In genomic region chr9:39905106-39905505, GRCm38 (mm10) we compare ENCODE assay signal across 24 mouse cellular contexts. TPM values are rescaled to one million over a fixed set of nuclear protein-coding genes. Genes with fewer than 3 reads are reported as not detected.
DNase-seq lines count a peak whose midpoint lies in the region; ATAC-seq and TF ChIP-seq lines count a peak whose summit lies in the region.
"Had no signal": no experiment of that assay in that cellular context is flagged by ENCODE, and none has a peak within 500 bp of the region (broad histone marks: within the 10 kb centered on the region; RNA-seq: fewer than 3 reads in every experiment).

No protein-coding gene starts in this region.

- no peak for TF ChIP-seq EP300 in liver, postnatal 0 days (IDR thresholded peaks at IDR 0.05; ENCODE audit: low read depth)

- no peak overlapping the region for H3K4me3 ChIP-seq in embryonic facial prominence, embryonic 14.5 days (ENCODE audit: low read depth, low read length)
- H3K4me3 ChIP-seq in embryonic facial prominence, embryonic 10.5 days, result no peak overlapping the region
- H3K4me3 ChIP-seq in liver, postnatal 0 days (ENCODE audit: low read depth, low read length), result no peak overlapping the region
- H3K4me3 ChIP-seq in stomach, embryonic 15.5 days (replicated peaks), result no peak overlapping the region
- H3K4me3 ChIP-seq: erythroblast, embryonic 14.5 days; hindbrain, embryonic 13.5 days; layer of hippocampus, adult 2 months; midbrain, embryonic 12.5 days had no signal

- H3K9ac ChIP-seq in embryonic facial prominence, embryonic 14.5 days (ENCODE audit: low read depth, low read length), result no peak overlapping the region
- no peak overlapping the region for H3K9ac ChIP-seq in liver, postnatal 0 days (replicated peaks)
- no peak overlapping the region for H3K9ac ChIP-seq in stomach, embryonic 15.5 days
- H3K9ac ChIP-seq: hindbrain, embryonic 13.5 days; liver, embryonic 14.5 days; midbrain, embryonic 12.5 days had no signal

- H3K27ac ChIP-seq in embryonic facial prominence, embryonic 14.5 days (replicated peaks; ENCODE audit: low read depth, low read length), result no peak overlapping the region
- no peak overlapping the region for H3K27ac ChIP-seq in embryonic facial prominence, embryonic 10.5 days (replicated peaks)
- H3K27ac ChIP-seq in liver, postnatal 0 days (ENCODE audit: low read depth), result no peak overlapping the region
- H3K27ac ChIP-seq in stomach, embryonic 15.5 days, result no peak overlapping the region
- H3K27ac ChIP-seq: hindbrain, embryonic 13.5 days; kidney, postnatal 0 days; layer of hippocampus, adult 2 months; liver, embryonic 14.5 days; midbrain, embryonic 12.5 days had no signal

- H3K36me3 ChIP-seq in embryonic facial prominence, embryonic 14.5 days (ENCODE audit: control insufficient read depth, insufficient read depth, low read length), result no peaks in the 10 kb centered on the region
- H3K36me3 ChIP-seq in embryonic facial prominence, embryonic 10.5 days (replicated peaks), result no peaks in the 10 kb centered on the region
- H3K36me3 ChIP-seq in liver, postnatal 0 days (replicated peaks; ENCODE audit: insufficient read depth, low read length), result no peaks in the 10 kb centered on the region
- no peaks in the 10 kb centered on the region for H3K36me3 ChIP-seq in stomach, embryonic 15.5 days
- H3K36me3 ChIP-seq: hindbrain, embryonic 13.5 days; midbrain, embryonic 12.5 days had no signal

- no peaks in the 10 kb centered on the region for H3K27me3 ChIP-seq in embryonic facial prominence, embryonic 14.5 days (replicated peaks; ENCODE audit: control insufficient read depth, insufficient read depth, low read length)
- H3K27me3 ChIP-seq in embryonic facial prominence, embryonic 10.5 days (replicated peaks; ENCODE audit: low read depth, poor library complexity, severe bottlenecking), result no peaks in the 10 kb centered on the region
- no peaks in the 10 kb centered on the region for H3K27me3 ChIP-seq in liver, postnatal 0 days (ENCODE audit: insufficient read depth, low read length)
- H3K27me3 ChIP-seq in stomach, embryonic 15.5 days (replicated peaks), result no peaks in the 10 kb centered on the region
- H3K27me3 ChIP-seq: hindbrain, embryonic 13.5 days; midbrain, embryonic 12.5 days had no signal

- peak; percentile 15 for DNase-seq in embryonic facial prominence, embryonic 14.5 days (ENCODE audit: low spot score)
- no peak for DNase-seq in embryonic facial prominence, embryonic 10.5 days (ENCODE audit: low spot score)
- peak; percentile 0 for DNase-seq in c-Kit-positive CD71-positive TER-119-positive erythroid progenitor cells, embryonic 14.5 days (ENCODE audit: low spot score)
- DNase-seq in liver, postnatal 0 days, result peak; percentile 20
- no peak for DNase-seq in cerebellum, postnatal 36 days
- DNase-seq in right cerebral cortex, postnatal 14 days, result no peak
- no peak for DNase-seq in spleen, postnatal 4 days (ENCODE audit: low spot score in 2 of 2)
- DNase-seq: adrenal gland, postnatal 25 days; heart, adult 18-20 months; left cerebral cortex, postnatal 4 days; lung, postnatal 10 days; spleen, adult 18-20 months; thymus, postnatal 25 days had no signal

- WGBS in embryonic facial prominence, embryonic 14.5 days, result 63% methylated on average over 6 of the region's 6 CpGs
- 85% methylated on average over 6 of the region's 6 CpGs for whole genome bisulfite sequencing in embryonic facial prominence, embryonic 10.5 days
- 34% methylated on average over 6 of the region's 6 CpGs for WGBS in liver, postnatal 0 days (ENCODE audit: insufficient replicate concordance)
- 70% methylated on average over 6 of the region's 6 CpGs for WGBS in stomach, embryonic 15.5 days

- no peaks in the 10 kb centered on the region for H3K9me3 ChIP-seq in embryonic facial prominence, embryonic 14.5 days (ENCODE audit: control insufficient read depth, low read length)
- no peaks in the 10 kb centered on the region for H3K9me3 ChIP-seq in embryonic facial prominence, embryonic 10.5 days
- H3K9me3 ChIP-seq in liver, postnatal 0 days (ENCODE audit: low read length), result no peaks in the 10 kb centered on the region
- no peaks in the 10 kb centered on the region for H3K9me3 ChIP-seq in stomach, embryonic 15.5 days
- H3K9me3 ChIP-seq: hindbrain, embryonic 13.5 days; midbrain, embryonic 12.5 days had no signal

- ATAC-seq in embryonic facial prominence, embryonic 14.5 days (ENCODE audit: low read depth), result no peak
- peak; percentile 38; the same call in 1 of the 2 replicates for ATAC-seq in liver, postnatal 0 days
- peak; percentile 22; the same call in 1 of the 2 replicates for ATAC-seq in stomach, embryonic 15.5 days (ENCODE audit: insufficient read depth, low FRiP score, low read depth)
- ATAC-seq: forebrain, embryonic 16.5 days; Patski had no signal

- no peak overlapping the region for H3K4me2 ChIP-seq in embryonic facial prominence, embryonic 14.5 days (ENCODE audit: low read depth, low read length)
- no peak overlapping the region for H3K4me2 ChIP-seq in liver, postnatal 0 days (ENCODE audit: low read depth, low read length)
- no peak overlapping the region for H3K4me2 ChIP-seq in stomach, embryonic 15.5 days
- H3K4me2 ChIP-seq: hindbrain, embryonic 13.5 days; midbrain, embryonic 12.5 days had no signal

- no peak for TF ChIP-seq CTCF in liver, postnatal 0 days (IDR thresholded peaks at IDR 0.05; ENCODE audit: low read depth)

- H3K4me1 ChIP-seq in embryonic facial prominence, embryonic 14.5 days (ENCODE audit: control insufficient read depth, insufficient read depth, low read length), result no peaks in the 10 kb centered on the region
- H3K4me1 ChIP-seq in embryonic facial prominence, embryonic 10.5 days, result no peaks in the 10 kb centered on the region
- H3K4me1 ChIP-seq in liver, postnatal 0 days (ENCODE audit: insufficient read depth), result no peaks in the 10 kb centered on the region
- no peaks in the 10 kb centered on the region for H3K4me1 ChIP-seq in stomach, embryonic 15.5 days
- H3K4me1 ChIP-seq: hindbrain, embryonic 13.5 days; midbrain, embryonic 12.5 days had no signal

RNA-seq across cellular contexts. Expression of gene Olfr229, which starts 2.0 kb away (rescaled TPM):
- polyA plus RNA-seq in embryonic facial prominence, embryonic 14.5 days (2014; fragmentation: Nextera tagmentation; extraction: Ambion mirVana), result not detected in 2 replicates
- polyA plus RNA-seq in embryonic facial prominence, embryonic 10.5 days (2016; fragmentation: Nextera tagmentation; extraction: Ambion mirVana), result not detected in 2 replicates
- not detected in 2 replicates for polyA plus RNA-seq in liver, postnatal 0 days (2015; fragmentation: Nextera tagmentation; extraction: Ambion mirVana)
- not detected in 2 replicates for polyA plus RNA-seq in stomach, embryonic 15.5 days (2015; fragmentation: Nextera tagmentation; extraction: Ambion mirVana)
- polyA plus RNA-seq: erythroblast, embryonic 14.5 days; forebrain, embryonic 16.5 days; heart, embryonic 16.5 days; hindbrain, embryonic 13.5 days; intestine, embryonic 14.5 days; kidney, postnatal 0 days; liver, embryonic 14.5 days; midbrain, embryonic 12.5 days; Patski had no signal

RNA-seq across cellular contexts. Expression of gene Olfr974, which starts 32.2 kb away (rescaled TPM):
- polyA plus RNA-seq in embryonic facial prominence, embryonic 14.5 days (2014; fragmentation: Nextera tagmentation; extraction: Ambion mirVana), result 0.10 TPM in 1 of 2 replicates, not detected in the other
- polyA plus RNA-seq in embryonic facial prominence, embryonic 10.5 days (2016; fragmentation: Nextera tagmentation; extraction: Ambion mirVana), result not detected in 2 replicates
- polyA plus RNA-seq in liver, postnatal 0 days (2015; fragmentation: Nextera tagmentation; extraction: Ambion mirVana), result not detected in 2 replicates
- not detected in 2 replicates for polyA plus RNA-seq in stomach, embryonic 15.5 days (2015; fragmentation: Nextera tagmentation; extraction: Ambion mirVana)
- polyA plus RNA-seq: erythroblast, embryonic 14.5 days; forebrain, embryonic 16.5 days; heart, embryonic 16.5 days; hindbrain, embryonic 13.5 days; intestine, embryonic 14.5 days; kidney, postnatal 0 days; liver, embryonic 14.5 days; midbrain, embryonic 12.5 days; Patski had no signal

RNA-seq across cellular contexts. Expression of gene Olfr972, which starts 38.9 kb away (rescaled TPM):
- polyA plus RNA-seq in embryonic facial prominence, embryonic 14.5 days (2014; fragmentation: Nextera tagmentation; extraction: Ambion mirVana), result 0.33 TPM in 1 of 2 replicates, not detected in the other
- polyA plus RNA-seq in embryonic facial prominence, embryonic 10.5 days (2016; fragmentation: Nextera tagmentation; extraction: Ambion mirVana), result not detected in 2 replicates
- polyA plus RNA-seq in liver, postnatal 0 days (2015; fragmentation: Nextera tagmentation; extraction: Ambion mirVana), result not detected in 2 replicates
- not detected in 2 replicates for polyA plus RNA-seq in stomach, embryonic 15.5 days (2015; fragmentation: Nextera tagmentation; extraction: Ambion mirVana)
- polyA plus RNA-seq: erythroblast, embryonic 14.5 days; forebrain, embryonic 16.5 days; heart, embryonic 16.5 days; hindbrain, embryonic 13.5 days; intestine, embryonic 14.5 days; kidney, postnatal 0 days; liver, embryonic 14.5 days; midbrain, embryonic 12.5 days; Patski had no signal

RNA-seq across cellular contexts. Expression of gene Olfr975, which starts 46.7 kb away (rescaled TPM):
- polyA plus RNA-seq in embryonic facial prominence, embryonic 14.5 days (2014; fragmentation: Nextera tagmentation; extraction: Ambion mirVana), result not detected in 2 replicates
- polyA plus RNA-seq in embryonic facial prominence, embryonic 10.5 days (2016; fragmentation: Nextera tagmentation; extraction: Ambion mirVana), result 0.05 TPM in 1 of 2 replicates, not detected in the other
- polyA plus RNA-seq in liver, postnatal 0 days (2015; fragmentation: Nextera tagmentation; extraction: Ambion mirVana), result not detected in 2 replicates
- polyA plus RNA-seq in stomach, embryonic 15.5 days (2015; fragmentation: Nextera tagmentation; extraction: Ambion mirVana), result 0.04 TPM in 1 of 2 replicates, not detected in the other
- polyA plus RNA-seq: erythroblast, embryonic 14.5 days; forebrain, embryonic 16.5 days; heart, embryonic 16.5 days; hindbrain, embryonic 13.5 days; intestine, embryonic 14.5 days; kidney, postnatal 0 days; liver, embryonic 14.5 days; midbrain, embryonic 12.5 days; Patski had no signal

RNA-seq across cellular contexts. Expression of gene Olfr976, which starts 55.8 kb away (rescaled TPM):
- not detected in 2 replicates for polyA plus RNA-seq in embryonic facial prominence, embryonic 14.5 days (2014; fragmentation: Nextera tagmentation; extraction: Ambion mirVana)
- polyA plus RNA-seq in embryonic facial prominence, embryonic 10.5 days (2016; fragmentation: Nextera tagmentation; extraction: Ambion mirVana), result not detected in 2 replicates
- not detected in 2 replicates for polyA plus RNA-seq in liver, postnatal 0 days (2015; fragmentation: Nextera tagmentation; extraction: Ambion mirVana)
- not detected in 2 replicates for polyA plus RNA-seq in stomach, embryonic 15.5 days (2015; fragmentation: Nextera tagmentation; extraction: Ambion mirVana)
- polyA plus RNA-seq: erythroblast, embryonic 14.5 days; forebrain, embryonic 16.5 days; heart, embryonic 16.5 days; hindbrain, embryonic 13.5 days; intestine, embryonic 14.5 days; kidney, postnatal 0 days; liver, embryonic 14.5 days; midbrain, embryonic 12.5 days; Patski had no signal

Comparison
In these comparisons a context has a peak if more than half of its experiments do, and no peak if none do; other contexts are left out.
1. DNase-seq: peak in embryonic facial prominence, embryonic 14.5 days (single experiment), c-Kit-positive CD71-positive TER-119-positive erythroid progenitor cells, embryonic 14.5 days (single experiment) and liver, postnatal 0 days (single experiment); none in embryonic facial prominence, embryonic 10.5 days (single experiment), cerebellum, postnatal 36 days (0 of 2), right cerebral cortex, postnatal 14 days (single experiment) and spleen, postnatal 4 days (0 of 2).